Mouse (Mus musculus) embryonic fibroblast, embryonic 13.5 days (primary cell): ENCODE data around the gene Hnrnpd.

ENCODE experiments used
- CTCF ChIP-seq: IDR thresholded peaks from 2 replicates; pipeline ENCODE4 v1.5.1; 2011; ENCODE audit warnings: mild to moderate bottlenecking, control low read depth, low read length, moderate library complexity, borderline replicate concordance; ENCODE audit not compliant: insufficient read depth
- POLR2A ChIP-seq: IDR thresholded peaks from 2 replicates; pipeline ENCODE4 v1.6.1; 2011; ENCODE audit warnings: low read depth, mild to moderate bottlenecking, control low read depth, low read length, moderate library complexity

DNA sequence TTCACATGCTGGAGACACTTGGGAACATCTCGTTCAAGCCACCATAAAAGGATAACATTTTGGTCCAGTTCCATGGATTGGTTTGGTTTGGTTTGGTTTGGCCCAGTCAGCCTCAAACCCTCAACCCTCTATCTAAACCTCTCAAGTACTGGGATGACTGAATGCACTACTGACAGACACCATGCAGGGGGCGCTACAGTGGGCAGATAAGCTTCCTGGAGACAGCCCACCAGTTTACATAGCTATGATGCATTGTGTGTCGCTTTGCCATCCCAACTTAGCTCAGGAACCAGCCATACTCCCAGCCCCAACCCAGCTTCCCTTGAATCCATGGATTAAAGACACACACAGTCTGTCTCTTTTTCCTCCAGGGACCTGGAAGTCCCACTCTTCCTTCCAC lies 29.7 kb upstream of the Hnrnpd start:
- TF ChIP-seq POLR2A, result no peak
- TF ChIP-seq CTCF, result no peak
